Mouse (Mus musculus): ENCODE results near the gene Wfdc17. TPM values are rescaled to one million over a fixed set of nuclear protein-coding genes. Genes with fewer than 3 reads are reported as not detected.

The Wfdc17 gene
- polyA plus RNA-seq (2012; ENCODE audit: insufficient read depth, insufficient read length, missing spikeins), result 530 and 532 TPM in 2 replicates

DNA sequence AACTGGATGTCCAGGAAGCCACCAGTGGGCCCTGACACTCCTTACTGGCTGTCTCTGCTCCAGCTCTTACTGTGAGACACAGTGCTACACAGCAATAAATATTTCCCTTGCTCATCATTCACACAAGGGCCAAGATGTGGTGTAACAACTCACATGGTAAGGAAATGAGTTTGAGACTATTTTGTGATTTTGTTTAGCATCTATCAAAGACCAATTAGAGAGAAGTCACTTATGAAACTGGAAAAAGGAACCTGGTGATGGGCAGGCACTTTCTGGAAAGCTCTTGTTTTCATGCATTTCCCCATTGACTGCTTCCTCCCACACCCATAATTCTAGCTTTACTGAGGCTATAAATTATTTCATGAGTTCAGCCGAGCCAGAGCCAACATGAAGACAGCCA, at the start of gene Wfdc17:
Gene Wfdc17, plus strand, starts transcription at position 287 of the 400 bp plus-strand sequence.
- peak within 1 kb of the TSS; percentile 40 for H3K4me3 ChIP-seq (ENCODE audit: insufficient read depth, low read length)
- peaks cover 43% of the 10 kb centered on the region for H3K4me1 ChIP-seq (ENCODE audit: control insufficient read depth, insufficient read depth, low read length)
- TF ChIP-seq CTCF (IDR thresholded peaks at IDR 0.05; ENCODE audit: low read depth, low read length) (no peak), POLR2A (IDR thresholded peaks at IDR 0.05; ENCODE audit: borderline replicate concordance, low read depth, low read length) (no peak)
- peak within 1 kb of the TSS; percentile 93 for H3K27ac ChIP-seq (ENCODE audit: insufficient read depth, low read depth, low read length)

DNA sequence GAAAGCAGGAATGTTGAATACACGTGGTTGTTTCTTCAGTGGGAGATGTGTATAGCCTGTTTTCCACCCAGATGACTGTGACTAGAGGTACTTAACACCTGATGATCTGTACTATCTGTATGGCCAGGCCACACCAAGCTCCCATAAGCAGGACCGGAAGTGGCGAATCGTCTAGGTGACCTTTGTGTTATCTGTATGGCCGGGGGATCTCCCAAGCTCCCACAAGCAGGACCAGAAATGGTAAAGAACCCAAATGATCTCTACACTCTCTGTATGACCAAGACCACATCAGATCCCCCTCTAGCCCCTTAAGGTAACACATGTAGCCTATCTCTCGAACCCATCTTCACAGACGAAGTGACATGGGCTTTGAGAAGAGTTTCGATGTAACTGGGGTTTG, 49.2 kb upstream of the Wfdc17 start:
- H3K27ac ChIP-seq (ENCODE audit: insufficient read depth, low read depth, low read length), result no peak overlapping the region
- no peak overlapping the region for H3K4me3 ChIP-seq (ENCODE audit: insufficient read depth, low read length)
- H3K4me1 ChIP-seq (ENCODE audit: control insufficient read depth, insufficient read depth, low read length), result peaks cover 67% of the 10 kb centered on the region
- TF ChIP-seq POLR2A (IDR thresholded peaks at IDR 0.05; ENCODE audit: borderline replicate concordance, low read depth, low read length), result no peak

DNA sequence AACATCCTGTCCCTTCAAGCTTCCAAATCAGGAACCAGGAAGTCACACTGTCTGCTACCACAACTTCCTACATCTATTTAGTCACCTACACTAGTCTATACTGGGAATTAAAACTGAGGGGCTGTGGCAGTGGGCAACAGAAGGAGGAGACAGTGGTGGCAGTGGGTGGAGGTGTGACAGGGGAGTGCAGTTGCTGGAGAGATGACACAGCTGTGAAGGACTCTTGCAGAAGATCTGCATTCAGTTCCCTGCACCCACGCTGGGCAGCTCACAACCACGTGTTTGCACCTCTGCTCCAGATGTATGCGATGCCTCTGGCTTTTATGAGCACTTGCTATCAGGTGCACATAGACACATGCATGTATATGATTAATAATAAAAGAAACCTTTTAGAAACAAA, 46.3 kb upstream of the Wfdc17 start:
- peaks cover 72% of the 10 kb centered on the region for H3K4me1 ChIP-seq (ENCODE audit: control insufficient read depth, insufficient read depth, low read length)
- no peak overlapping the region for H3K4me3 ChIP-seq (ENCODE audit: insufficient read depth, low read length)
- peak overlapping the region; percentile 74 for H3K27ac ChIP-seq (ENCODE audit: insufficient read depth, low read depth, low read length)
- TF ChIP-seq CTCF (IDR thresholded peaks at IDR 0.05; ENCODE audit: low read depth, low read length), result no peak
- no peak for TF ChIP-seq POLR2A (IDR thresholded peaks at IDR 0.05; ENCODE audit: borderline replicate concordance, low read depth, low read length)

DNA sequence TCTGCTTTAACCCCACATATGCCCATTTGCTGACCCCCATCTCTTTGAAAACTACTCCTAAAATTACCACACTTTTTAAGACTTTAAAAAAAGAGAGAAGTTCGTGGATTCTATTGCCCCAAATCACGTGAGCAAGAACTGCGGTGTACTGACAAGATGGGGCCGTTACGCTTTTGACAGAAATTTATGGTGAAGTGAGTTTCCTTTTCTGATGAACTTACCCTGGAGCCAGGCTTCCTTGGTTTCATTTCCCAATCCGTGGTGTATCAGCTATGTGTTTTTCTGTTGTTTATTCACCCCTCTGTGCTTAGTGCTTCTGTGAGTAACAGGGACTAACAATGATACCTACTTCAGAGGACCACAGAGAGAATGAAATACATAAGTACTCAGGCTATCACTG, 45.0 kb upstream of the Wfdc17 start:
- peaks cover 65% of the 10 kb centered on the region for H3K4me1 ChIP-seq (ENCODE audit: control insufficient read depth, insufficient read depth, low read length)
- peak overlapping the region; percentile 74 for H3K27ac ChIP-seq (ENCODE audit: insufficient read depth, low read depth, low read length)
- no peak overlapping the region for H3K4me3 ChIP-seq (ENCODE audit: insufficient read depth, low read length)
- no peak for TF ChIP-seq POLR2A (IDR thresholded peaks at IDR 0.05; ENCODE audit: borderline replicate concordance, low read depth, low read length)
- no peak for TF ChIP-seq CTCF (IDR thresholded peaks at IDR 0.05; ENCODE audit: low read depth, low read length)

DNA sequence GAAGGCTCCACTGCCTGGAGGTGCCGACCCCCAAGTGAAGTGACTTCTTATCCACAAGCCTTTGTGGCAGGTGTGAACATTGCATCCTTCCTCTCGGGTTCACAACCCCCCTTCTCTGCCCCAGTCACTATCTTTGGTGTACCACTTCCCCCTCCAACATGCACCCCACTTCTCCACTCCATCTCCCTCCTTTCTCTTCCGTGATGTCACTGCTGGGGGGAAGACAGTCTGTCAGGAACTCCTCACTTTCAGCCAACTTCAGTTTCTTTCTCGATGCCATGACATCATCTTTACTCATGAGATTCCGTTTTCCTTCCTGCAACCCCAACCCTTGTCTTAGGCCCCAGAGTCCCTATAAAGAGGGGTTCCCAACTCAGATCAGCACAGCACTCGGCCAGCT, 41.6 kb upstream of the Wfdc17 start, which contains the start of gene Ccl4:
Gene Ccl4, plus strand, starts transcription at position 381 of the 400 bp plus-strand sequence.
- peaks cover 59% of the 10 kb centered on the region for H3K4me1 ChIP-seq (ENCODE audit: control insufficient read depth, insufficient read depth, low read length)
- H3K27ac ChIP-seq (ENCODE audit: insufficient read depth, low read depth, low read length), result peak within 1 kb of the TSS; percentile 96
- H3K4me3 ChIP-seq (ENCODE audit: insufficient read depth, low read length), result peak within 1 kb of the TSS; percentile 67
- TF ChIP-seq POLR2A (IDR thresholded peaks at IDR 0.05; ENCODE audit: borderline replicate concordance, low read depth, low read length), result no peak
- no peak for TF ChIP-seq CTCF (IDR thresholded peaks at IDR 0.05; ENCODE audit: low read depth, low read length)

DNA sequence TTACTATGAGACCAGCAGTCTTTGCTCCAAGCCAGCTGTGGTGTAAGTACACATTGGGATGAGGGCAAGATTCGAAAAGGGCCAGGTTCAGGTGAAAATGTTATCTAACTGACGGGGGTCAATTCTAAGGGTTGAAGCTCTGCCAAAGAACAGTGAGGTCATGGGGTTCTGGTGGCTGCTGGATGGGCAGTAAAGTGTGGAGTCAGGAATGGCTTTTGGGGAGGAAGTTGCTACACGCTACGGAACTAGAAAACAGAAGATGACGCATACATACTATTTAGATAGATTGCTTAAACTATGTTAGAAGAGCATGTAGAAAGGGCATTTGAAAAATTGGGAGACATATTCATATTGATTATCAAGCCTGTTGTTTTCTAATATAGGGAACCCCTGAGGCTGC, 40.3 kb upstream of the Wfdc17 start:
- no peak for TF ChIP-seq POLR2A (IDR thresholded peaks at IDR 0.05; ENCODE audit: borderline replicate concordance, low read depth, low read length)
- TF ChIP-seq CTCF (IDR thresholded peaks at IDR 0.05; ENCODE audit: low read depth, low read length), result no peak
- H3K4me1 ChIP-seq (ENCODE audit: control insufficient read depth, insufficient read depth, low read length), result peaks cover 54% of the 10 kb centered on the region
- peak overlapping the region; percentile 67 for H3K4me3 ChIP-seq (ENCODE audit: insufficient read depth, low read length)

DNA sequence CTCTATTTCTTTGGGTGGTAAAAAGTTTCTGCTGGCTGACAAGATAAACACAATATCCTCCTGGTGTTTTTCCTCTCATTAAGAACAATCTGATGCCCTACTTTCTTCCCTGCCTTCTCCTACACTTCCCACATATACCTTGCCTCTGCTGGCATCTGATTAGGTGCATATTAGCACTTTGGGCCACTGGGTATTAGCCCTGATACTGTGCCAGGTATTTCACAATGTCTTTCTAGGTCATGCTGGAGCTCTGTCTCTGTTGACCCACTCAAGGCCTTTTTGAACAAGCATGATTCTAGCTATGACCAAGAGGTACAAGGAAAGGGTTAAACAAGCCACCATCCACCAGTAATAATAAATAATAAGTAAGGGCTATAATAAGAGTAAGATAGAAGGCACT, 32.0 kb upstream of the Wfdc17 start:
- H3K27ac ChIP-seq (ENCODE audit: insufficient read depth, low read depth, low read length), result no peak overlapping the region
- peaks cover 27% of the 10 kb centered on the region for H3K4me1 ChIP-seq (ENCODE audit: control insufficient read depth, insufficient read depth, low read length)
- no peak overlapping the region for H3K4me3 ChIP-seq (ENCODE audit: insufficient read depth, low read length)
- TF ChIP-seq CTCF (IDR thresholded peaks at IDR 0.05; ENCODE audit: low read depth, low read length), result no peak
- TF ChIP-seq POLR2A (IDR thresholded peaks at IDR 0.05; ENCODE audit: borderline replicate concordance, low read depth, low read length), result no peak

More for the DNA sequence above, 40.3 kb upstream of the Wfdc17 start:
- H3K27ac ChIP-seq (ENCODE audit: insufficient read depth, low read depth, low read length), result peak overlapping the region; percentile 96

DNA sequence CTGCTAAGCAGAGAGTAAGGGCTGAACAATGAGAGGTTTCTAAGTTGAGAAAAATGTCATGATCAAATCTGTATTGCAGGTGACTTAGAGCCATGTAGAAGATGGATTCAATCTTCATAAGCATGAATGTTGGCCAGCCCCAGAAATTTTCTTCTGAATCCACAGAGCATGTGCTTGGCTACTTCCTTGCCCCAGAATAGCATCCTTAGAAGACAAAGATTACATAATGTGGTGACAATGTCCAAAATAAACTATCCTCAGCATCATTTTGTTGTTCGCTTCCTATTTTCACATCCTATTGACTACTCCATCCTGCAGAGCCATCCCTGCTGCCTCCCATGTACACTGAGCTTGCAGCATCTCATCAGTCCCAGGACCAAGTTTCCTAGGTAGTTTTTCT, 28.1 kb upstream of the Wfdc17 start:
- TF ChIP-seq POLR2A (IDR thresholded peaks at IDR 0.05; ENCODE audit: borderline replicate concordance, low read depth, low read length) (no peak), CTCF (IDR thresholded peaks at IDR 0.05; ENCODE audit: low read depth, low read length) (no peak)
- H3K27ac ChIP-seq (ENCODE audit: insufficient read depth, low read depth, low read length), result peak overlapping the region; percentile 28; the same call in 1 of the 2 replicates
- H3K4me3 ChIP-seq (ENCODE audit: insufficient read depth, low read length), result no peak overlapping the region

DNA sequence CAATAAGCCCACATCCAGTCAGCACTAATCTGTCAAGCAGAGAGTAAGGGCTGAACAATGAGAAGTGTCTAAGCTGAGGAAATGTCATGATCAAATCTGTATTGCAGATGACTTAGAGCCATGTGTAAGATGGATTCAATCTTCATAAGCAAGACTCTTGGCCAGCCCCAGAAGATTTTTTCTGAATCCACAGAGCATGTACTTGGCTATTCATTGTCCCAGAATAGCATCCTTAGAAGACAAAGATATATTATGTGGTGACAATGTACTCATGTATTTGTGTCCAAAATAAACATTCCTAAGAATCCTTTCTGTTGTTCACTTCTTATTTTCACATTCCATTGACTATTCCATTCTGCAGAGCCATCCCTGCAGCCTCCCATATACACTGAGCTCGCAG, 13.9 kb upstream of the Wfdc17 start:
- no peak overlapping the region for H3K4me3 ChIP-seq (ENCODE audit: insufficient read depth, low read length)
- H3K27ac ChIP-seq (ENCODE audit: insufficient read depth, low read depth, low read length), result no peak overlapping the region
- H3K4me1 ChIP-seq (ENCODE audit: control insufficient read depth, insufficient read depth, low read length), result peaks cover 3% of the 10 kb centered on the region; the same call in 1 of the 2 replicates
- TF ChIP-seq POLR2A (IDR thresholded peaks at IDR 0.05; ENCODE audit: borderline replicate concordance, low read depth, low read length) (no peak), CTCF (IDR thresholded peaks at IDR 0.05; ENCODE audit: low read depth, low read length) (no peak)

More for the DNA sequence above, 28.1 kb upstream of the Wfdc17 start:
- peaks cover 16% of the 10 kb centered on the region for H3K4me1 ChIP-seq (ENCODE audit: control insufficient read depth, insufficient read depth, low read length)

DNA sequence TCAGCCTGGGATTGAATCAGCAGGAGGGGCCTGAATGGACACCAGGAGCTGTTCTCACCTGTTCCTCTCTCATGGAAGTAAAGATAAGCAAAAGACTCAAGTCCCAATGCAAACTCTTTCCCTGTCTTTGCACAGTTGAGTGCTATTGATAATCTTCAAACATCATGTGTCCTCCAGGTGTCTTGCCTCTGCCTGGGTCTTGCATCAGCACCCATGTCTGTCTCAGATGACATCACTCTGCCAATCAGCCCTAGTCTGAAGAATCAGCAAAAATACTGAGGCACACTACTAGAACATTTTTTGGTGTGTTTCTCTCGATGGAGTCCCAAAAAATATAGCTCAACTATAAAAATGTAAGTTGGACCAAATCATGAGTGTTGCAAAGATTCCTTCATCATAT, 11.8 kb upstream of the Wfdc17 start:
- peaks cover 4% of the 10 kb centered on the region; the same call in 1 of the 2 replicates for H3K4me1 ChIP-seq (ENCODE audit: control insufficient read depth, insufficient read depth, low read length)
- H3K27ac ChIP-seq (ENCODE audit: insufficient read depth, low read depth, low read length), result no peak overlapping the region
- no peak overlapping the region for H3K4me3 ChIP-seq (ENCODE audit: insufficient read depth, low read length)
- TF ChIP-seq CTCF (IDR thresholded peaks at IDR 0.05; ENCODE audit: low read depth, low read length) (no peak), POLR2A (IDR thresholded peaks at IDR 0.05; ENCODE audit: borderline replicate concordance, low read depth, low read length) (no peak)

DNA sequence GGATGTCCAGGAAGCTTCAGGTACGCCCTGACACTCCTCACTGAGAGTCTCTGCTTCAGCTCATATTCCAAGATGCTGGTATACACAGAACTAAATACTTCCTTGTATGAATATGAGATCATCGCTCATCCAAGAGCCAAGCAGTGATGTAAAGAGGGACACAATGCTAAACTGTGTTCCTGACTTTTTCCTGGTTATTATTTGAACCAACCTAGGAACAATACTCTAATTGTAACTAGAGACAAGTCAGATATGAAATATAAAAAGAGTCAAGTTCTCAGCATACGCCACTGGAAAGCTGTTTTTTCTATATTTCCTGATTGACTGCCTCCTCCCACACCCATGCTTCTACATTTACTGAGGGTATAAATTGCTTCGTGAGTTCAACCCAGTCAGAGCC, 4.9 kb downstream of the Wfdc17 start, which contains the start of gene Wfdc18:
Gene Wfdc18, plus strand, starts transcription at position 301 of the 400 bp plus-strand sequence.
- H3K27ac ChIP-seq (ENCODE audit: insufficient read depth, low read depth, low read length), result no peak within 1 kb of the TSS
- TF ChIP-seq POLR2A (IDR thresholded peaks at IDR 0.05; ENCODE audit: borderline replicate concordance, low read depth, low read length) (no peak), CTCF (IDR thresholded peaks at IDR 0.05; ENCODE audit: low read depth, low read length) (no peak)
- peaks cover 43% of the 10 kb centered on the region for H3K4me1 ChIP-seq (ENCODE audit: control insufficient read depth, insufficient read depth, low read length)
- no peak within 1 kb of the TSS for H3K4me3 ChIP-seq (ENCODE audit: insufficient read depth, low read length)
